ENCODE assay signal across 12 mouse cellular contexts in the genomic region with DNA sequence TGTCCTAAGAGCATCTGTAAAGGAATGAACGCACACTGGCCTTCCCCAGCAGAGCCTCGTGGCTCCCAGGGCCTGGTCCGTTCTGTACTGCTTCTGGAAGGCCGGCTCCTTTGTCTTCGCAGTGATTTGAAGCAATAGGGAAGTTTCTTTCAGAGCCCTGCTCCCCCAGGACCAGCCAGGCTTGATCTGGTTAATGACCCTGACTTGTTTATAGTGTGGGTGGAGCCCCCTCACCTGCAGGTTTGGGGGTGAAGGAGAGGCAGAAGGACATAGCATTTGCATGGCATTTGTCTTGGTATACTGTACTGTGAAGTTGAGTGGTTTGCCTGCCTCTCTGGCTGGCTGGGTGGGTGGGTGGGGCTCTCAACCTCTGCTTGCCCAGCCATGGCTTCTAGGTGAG. TPM values are rescaled to one million over a fixed set of nuclear protein-coding genes. Genes with fewer than 3 reads are reported as not detected.
A peak's percentile ranks its signal among the peaks of the same experiment; 100 is the strongest.
DNase-seq lines count a peak whose midpoint lies in the region; ATAC-seq and TF ChIP-seq lines count a peak whose summit lies in the region.
"Had no signal": no experiment of that assay in that cellular context is flagged by ENCODE, and none has a peak within 500 bp of the region (broad histone marks: within the 10 kb centered on the region; RNA-seq: fewer than 3 reads in every experiment).

No protein-coding gene starts in this region.

- TF ChIP-seq CTCF in heart, postnatal 0 days (IDR thresholded peaks at IDR 0.05; ENCODE audit: low read depth): no peak
- TF ChIP-seq CTCF in lung, postnatal 0 days (IDR thresholded peaks at IDR 0.05): no peak

- no peak for TF ChIP-seq EP300 in heart, postnatal 0 days (IDR thresholded peaks at IDR 0.05; ENCODE audit: low read depth)
- TF ChIP-seq EP300 in lung, postnatal 0 days (IDR thresholded peaks at IDR 0.05): no peak

- no peaks in the 10 kb centered on the region for H3K27me3 ChIP-seq in heart, postnatal 0 days (ENCODE audit: control insufficient read depth, insufficient read depth, low read length)
- H3K27me3 ChIP-seq in heart, embryonic 12.5 days (replicated peaks): peaks cover 26% of the 10 kb centered on the region
- no peaks in the 10 kb centered on the region for H3K27me3 ChIP-seq in lung, postnatal 0 days (replicated peaks; ENCODE audit: insufficient read depth, low read length)
- H3K27me3 ChIP-seq in intestine, embryonic 15.5 days (replicated peaks): no peaks in the 10 kb centered on the region
- no peaks in the 10 kb centered on the region for H3K27me3 ChIP-seq in stomach, embryonic 14.5 days (ENCODE audit: control insufficient read depth, insufficient read depth, low read length)
- H3K27me3 ChIP-seq: neural tube, embryonic 13.5 days had no signal

- 0 out of 2 replicates have a peak, but pooled peaks have one; percentile 2 for ATAC-seq in heart, postnatal 0 days (ENCODE audit: insufficient read depth, low read depth)
- no peak for ATAC-seq in heart, embryonic 12.5 days (ENCODE audit: insufficient number of reproducible peaks, low FRiP score)
- ATAC-seq in lung, postnatal 0 days: no peak
- peak; percentile 39 for ATAC-seq in intestine, embryonic 15.5 days
- ATAC-seq in stomach, embryonic 14.5 days (ENCODE audit: insufficient number of reproducible peaks, insufficient read depth, low FRiP score, low read depth): peak; percentile 31; the same call in 1 of the 2 replicates
- ATAC-seq: midbrain, embryonic 16.5 days had no signal

- no peaks in the 10 kb centered on the region for H3K4me1 ChIP-seq in heart, postnatal 0 days (ENCODE audit: control insufficient read depth, insufficient read depth)
- H3K4me1 ChIP-seq in heart, embryonic 12.5 days (replicated peaks): peaks cover 6% of the 10 kb centered on the region
- peaks cover 23% of the 10 kb centered on the region for H3K4me1 ChIP-seq in lung, postnatal 0 days (ENCODE audit: insufficient read depth, low read depth, low read length)
- peaks cover 41% of the 10 kb centered on the region for H3K4me1 ChIP-seq in intestine, embryonic 15.5 days (replicated peaks)
- peaks cover 15% of the 10 kb centered on the region for H3K4me1 ChIP-seq in stomach, embryonic 14.5 days (ENCODE audit: control insufficient read depth, insufficient read depth, low read length)

- H3K27ac ChIP-seq in heart, postnatal 0 days (ENCODE audit: low read depth): peak overlapping the region; percentile 64
- no peak overlapping the region for H3K27ac ChIP-seq in heart, embryonic 12.5 days (ENCODE audit: poor library complexity, severe bottlenecking)
- peak overlapping the region; percentile 76; the same call in 1 of the 2 replicates for H3K27ac ChIP-seq in lung, postnatal 0 days (ENCODE audit: low read length)
- H3K27ac ChIP-seq in intestine, embryonic 15.5 days: peak overlapping the region; percentile 90
- peak overlapping the region; percentile 61 for H3K27ac ChIP-seq in stomach, embryonic 14.5 days (ENCODE audit: low read length)
- H3K27ac ChIP-seq: neural tube, embryonic 13.5 days had no signal

- no peaks in the 10 kb centered on the region for H3K36me3 ChIP-seq in heart, postnatal 0 days (replicated peaks; ENCODE audit: control insufficient read depth, insufficient read depth, low read length)
- no peaks in the 10 kb centered on the region for H3K36me3 ChIP-seq in heart, embryonic 12.5 days
- H3K36me3 ChIP-seq in lung, postnatal 0 days (ENCODE audit: insufficient read depth, low read length): 0 out of 2 replicates have a peak, but pooled peaks cover 4% of the 10 kb centered on the region
- H3K36me3 ChIP-seq in intestine, embryonic 15.5 days: no peaks in the 10 kb centered on the region; the same call in 1 of the 2 replicates
- H3K36me3 ChIP-seq in stomach, embryonic 14.5 days (ENCODE audit: control insufficient read depth, insufficient read depth, low read length): no peaks in the 10 kb centered on the region
- H3K36me3 ChIP-seq: neural tube, embryonic 13.5 days had no signal

- no peak overlapping the region for H3K4me2 ChIP-seq in heart, postnatal 0 days (ENCODE audit: low read depth, low read length)
- H3K4me2 ChIP-seq in heart, embryonic 12.5 days: no peak overlapping the region
- H3K4me2 ChIP-seq in lung, postnatal 0 days (replicated peaks; ENCODE audit: low read depth, low read length): no peak overlapping the region
- H3K4me2 ChIP-seq in intestine, embryonic 15.5 days (replicated peaks): peak overlapping the region; percentile 19
- no peak overlapping the region for H3K4me2 ChIP-seq in stomach, embryonic 14.5 days (replicated peaks; ENCODE audit: low read depth, low read length)
- H3K4me2 ChIP-seq: neural tube, embryonic 13.5 days had no signal

- no peaks in the 10 kb centered on the region for H3K9me3 ChIP-seq in heart, postnatal 0 days (replicated peaks; ENCODE audit: control insufficient read depth, low read length)
- H3K9me3 ChIP-seq in heart, embryonic 12.5 days (replicated peaks): no peaks in the 10 kb centered on the region
- H3K9me3 ChIP-seq in lung, postnatal 0 days (ENCODE audit: low read length): no peaks in the 10 kb centered on the region
- H3K9me3 ChIP-seq in intestine, embryonic 15.5 days: no peaks in the 10 kb centered on the region
- no peaks in the 10 kb centered on the region for H3K9me3 ChIP-seq in stomach, embryonic 14.5 days (ENCODE audit: control insufficient read depth, low read depth, low read length)
- H3K9me3 ChIP-seq: neural tube, embryonic 13.5 days had no signal

- 84% methylated on average over 5 of the region's 5 CpGs for WGBS in heart, postnatal 0 days
- WGBS in heart, embryonic 12.5 days: 67% methylated on average over 5 of the region's 5 CpGs
- 75% methylated on average over 5 of the region's 5 CpGs for WGBS in lung, postnatal 0 days
- WGBS in intestine, embryonic 15.5 days: 31% methylated on average over 5 of the region's 5 CpGs
- 74% methylated on average over 5 of the region's 5 CpGs for whole genome bisulfite sequencing in stomach, embryonic 14.5 days

- no peak overlapping the region for H3K9ac ChIP-seq in heart, postnatal 0 days (replicated peaks; ENCODE audit: low read depth, low read length)
- H3K9ac ChIP-seq in heart, embryonic 12.5 days: no peak overlapping the region
- no peak overlapping the region for H3K9ac ChIP-seq in lung, postnatal 0 days (replicated peaks; ENCODE audit: low read depth)
- no peak overlapping the region for H3K9ac ChIP-seq in intestine, embryonic 15.5 days
- H3K9ac ChIP-seq in stomach, embryonic 14.5 days (replicated peaks; ENCODE audit: low read depth, low read length): no peak overlapping the region
- H3K9ac ChIP-seq: neural tube, embryonic 13.5 days had no signal

- no peak overlapping the region for H3K4me3 ChIP-seq in heart, postnatal 0 days (ENCODE audit: low read depth, low read length)
- no peak overlapping the region for H3K4me3 ChIP-seq in heart, embryonic 12.5 days
- no peak overlapping the region for H3K4me3 ChIP-seq in lung, postnatal 0 days (ENCODE audit: low read depth, low read length)
- no peak overlapping the region for H3K4me3 ChIP-seq in intestine, embryonic 15.5 days (replicated peaks)
- H3K4me3 ChIP-seq in stomach, embryonic 14.5 days (ENCODE audit: low read depth, low read length): no peak overlapping the region
- H3K4me3 ChIP-seq: neural tube, embryonic 13.5 days had no signal

- no peak for DNase-seq in heart, postnatal 0 days (ENCODE audit: low spot score)
- no peak for DNase-seq in lung, postnatal 0 days (ENCODE audit: low spot score)
- no peak for DNase-seq in lung, adult 18-20 months
- DNase-seq in adrenal gland, postnatal 25 days: no peak
- no peak for DNase-seq in T-cell, adult 2 months (ENCODE audit: low spot score)
- DNase-seq: right cerebral cortex, postnatal 14 days; thymus, postnatal 14 days had no signal

RNA-seq across cellular contexts. Expression of a gene that starts 8.3 kb away (rescaled TPM):
- 13.9 and 15.2 TPM in 2 replicates for total RNA-seq in heart, postnatal 0 days (2014; rRNA removed; ENCODE audit: low replicate concordance)
- polyA plus RNA-seq in heart, postnatal 0 days (2015; fragmentation: Nextera tagmentation; extraction: Ambion mirVana): 11.5 and 12.2 TPM in 2 replicates
- polyA plus RNA-seq in heart, embryonic 12.5 days (2016; fragmentation: Nextera tagmentation; extraction: Ambion mirVana): 4.9 and 5.6 TPM in 2 replicates
- 36.0 and 36.4 TPM in 2 replicates for polyA plus RNA-seq in lung, postnatal 0 days (2015; fragmentation: Nextera tagmentation; extraction: Ambion mirVana)
- polyA plus RNA-seq in intestine, embryonic 15.5 days (2015; fragmentation: Nextera tagmentation; extraction: Ambion mirVana): 41.9 and 46.6 TPM in 2 replicates
- 12.7 and 15.3 TPM in 2 replicates for polyA plus RNA-seq in stomach, embryonic 14.5 days (2014; fragmentation: Nextera tagmentation; extraction: Ambion mirVana)
- 26.9 and 51.2 TPM in 2 replicates for total RNA-seq in adrenal gland, postnatal 25 days (2021)

Comparison
In these comparisons a context has a peak if more than half of its experiments do, and no peak if none do; other contexts are left out.
1. ATAC-seq: peak in heart, postnatal 0 days (single experiment), intestine, embryonic 15.5 days (single experiment) and stomach, embryonic 14.5 days (single experiment); none in heart, embryonic 12.5 days (single experiment) and lung, postnatal 0 days (single experiment).